Mouse (Mus musculus) central nervous system, embryonic 14 days (tissue): ENCODE results near the gene Zfp382. TPM values are rescaled to one million over a fixed set of nuclear protein-coding genes. Genes with fewer than 3 reads are reported as not detected.

Experiments used
- polyA plus RNA-seq: library from polyadenylated mRNA; depleted of rRNA; stranded (reverse); fragments of >200 nt; gene quantifications from 2 replicates; pipeline ENCODE4 v1.2.3, GENCODE M21; 2012; rRNA removed

Zfp382 gene
- polyA plus RNA-seq, result 7.0 and 9.3 TPM in 2 replicates

GRCm38 (mm10) chr7:30121308-30122187 lies at the start of gene Zfp382:
Zfp382 (plus strand) TSS chr7:30121942.

GRCm38 (mm10) chr7:30072146-30073028 lies 49.4 kb upstream of the Zfp382 start, which contains the start of gene Zfp82:
Zfp82 (minus strand) TSS chr7:30072900.

GRCm38 (mm10) chr7:30090092-30090969 lies 31.4 kb upstream of the Zfp382 start, which contains the start of the genes Gm26920 and Zfp566:
Gm26920 (minus strand) TSS chr7:30090410.
Zfp566 (minus strand) TSS chr7:30090527.

GRCm38 (mm10) chr7:30094646-30095429 lies 26.9 kb upstream of the Zfp382 start, which contains the start of gene Zfp260:
Zfp260 (plus strand) TSS chr7:30094777.

GRCm38 (mm10) chr7:30169583-30170282 lies 48.0 kb downstream of the Zfp382 start, which contains the start of gene Zfp146:
Zfp146 (minus strand) TSS chr7:30169750.

GRCm38 (mm10) chr7:30183879-30184289 lies 62.1 kb downstream of the Zfp382 start, which contains the start of gene Cox7a1:
Cox7a1 (plus strand) TSS chr7:30184144.

Other genes with a start within 250 kb of the Zfp382 start
- 14.1 and 14.4 TPM in 2 replicates for gene Zfp27, start 215.4 kb upstream of the Zfp382 start, polyA plus RNA-seq
- 15.7 and 16.7 TPM in 2 replicates for gene Zfp383, start 213.7 kb upstream of the Zfp382 start, polyA plus RNA-seq
- gene Zfp74, start 167.9 kb upstream of the Zfp382 start, polyA plus RNA-seq, result 13.7 and 13.9 TPM in 2 replicates
- 7.1 and 9.3 TPM in 2 replicates for gene Zfp568, start 138.0 kb upstream of the Zfp382 start, polyA plus RNA-seq
- 11.1 and 12.6 TPM in 2 replicates for gene Zfp14, start 70.6 kb upstream of the Zfp382 start, polyA plus RNA-seq
- 4.7 and 5.0 TPM in 2 replicates for gene Zfp82, start 49.0 kb upstream of the Zfp382 start, polyA plus RNA-seq
- 0.91 and 1.6 TPM in 2 replicates for gene Gm26920, start 31.5 kb upstream of the Zfp382 start, polyA plus RNA-seq
- 11.5 and 12.7 TPM in 2 replicates for gene Zfp566, start 31.4 kb upstream of the Zfp382 start, polyA plus RNA-seq
- 54.6 and 58.2 TPM in 2 replicates for gene Zfp260, start 27.2 kb upstream of the Zfp382 start, polyA plus RNA-seq
- gene Zfp146, start 47.8 kb downstream of the Zfp382 start, polyA plus RNA-seq, result 89.7 and 96.2 TPM in 2 replicates
- 1.9 and 4.1 TPM in 2 replicates for gene Cox7a1, start 62.2 kb downstream of the Zfp382 start, polyA plus RNA-seq
- 273 and 310 TPM in 2 replicates for gene Capns1, start 76.9 kb downstream of the Zfp382 start, polyA plus RNA-seq
- gene Polr2i, start 110.0 kb downstream of the Zfp382 start, polyA plus RNA-seq, result 269 and 294 TPM in 2 replicates
- 193 and 204 TPM in 2 replicates for gene Tbcb, start 110.3 kb downstream of the Zfp382 start, polyA plus RNA-seq
- gene Ovol3, start 113.8 kb downstream of the Zfp382 start, polyA plus RNA-seq, result 0.12 and 0.14 TPM in 2 replicates
- gene Thap8, start 158.2 kb downstream of the Zfp382 start, polyA plus RNA-seq, result 0.13 and 0.17 TPM in 2 replicates
- gene Wdr62, start 158.5 kb downstream of the Zfp382 start, polyA plus RNA-seq, result 18.4 and 23.7 TPM in 2 replicates
- gene Clip3, start 169.8 kb downstream of the Zfp382 start, polyA plus RNA-seq, result 205 and 218 TPM in 2 replicates
- 139 and 146 TPM in 2 replicates for gene Alkbh6, start 186.8 kb downstream of the Zfp382 start, polyA plus RNA-seq
- 31.1 and 59.8 TPM in 2 replicates for gene Syne4, start 192.9 kb downstream of the Zfp382 start, polyA plus RNA-seq
- gene E130208F15Rik, start 199.8 kb downstream of the Zfp382 start, polyA plus RNA-seq, result 0.53 and 0.69 TPM in 2 replicates
- 21.2 and 23.7 TPM in 2 replicates for gene Sdhaf1, start 202.0 kb downstream of the Zfp382 start, polyA plus RNA-seq
- 21.5 and 22.5 TPM in 2 replicates for gene Lrfn3, start 240.8 kb downstream of the Zfp382 start, polyA plus RNA-seq